Mouse (Mus musculus) MEL (cell line): ENCODE data around the gene Gm21962.

Experiments used
- CTCF ChIP-seq, 3 experiments: IDR thresholded peaks in 2 of 3; conservative IDR thresholded peaks in 1 of 3; 2 replicates each; pipeline ENCODE4 v1.5.1; 2011 to 2012; ENCODE audit warnings: low read length in 3 of 3, low read depth in 2 of 3, mild to moderate bottlenecking in 2 of 3, improper control_type of control experiment in 1 of 3, inconsistent platforms in 1 of 3, mixed read lengths in 1 of 3, moderate library complexity in 1 of 3; ENCODE audit not compliant: control insufficient read depth in 1 of 3, insufficient read depth in 1 of 3, poor library complexity in 1 of 3, severe bottlenecking in 1 of 3
- ETS1 ChIP-seq: IDR thresholded peaks from 2 replicates; pipeline ENCODE4 v1.6.1; 2012; ENCODE audit warnings: low read depth, mild to moderate bottlenecking, inconsistent platforms, low read length, improper control_type of control experiment, moderate library complexity
- POLR2A ChIP-seq, 2 experiments: IDR thresholded peaks; 2 replicates each; pipeline ENCODE4 v1.6.1; 2011 to 2012; ENCODE audit warnings: low read length in 2 of 2, mild to moderate bottlenecking in 2 of 2, control low read depth in 1 of 2, improper control_type of control experiment in 1 of 2, low read depth in 1 of 2, moderate library complexity in 1 of 2; ENCODE audit not compliant: control insufficient read depth in 1 of 2, insufficient read depth in 1 of 2, poor library complexity in 1 of 2
- USF1 ChIP-seq: IDR thresholded peaks from 2 replicates; pipeline ENCODE4 v1.6.1; 2014; ENCODE audit warnings: low read depth, mild to moderate bottlenecking, inconsistent platforms, low read length, improper control_type of control experiment, moderate library complexity

GRCm38 (mm10) chr3:137652853-137653252 lies 18.5 kb upstream of the Gm21962 start:
- TF ChIP-seq CTCF (IDR thresholded peaks at IDR 0.05 in 2 of 3, conservative IDR thresholded peaks at IDR 0.05 in 1 of 3; ENCODE audit: control insufficient read depth in 1 of 3, insufficient read depth in 1 of 3, low read depth in 2 of 3, low read length in 3 of 3, poor library complexity in 1 of 3, severe bottlenecking in 1 of 3) (no peak), ETS1 (no peak), USF1 (no peak), POLR2A (IDR thresholded peaks at IDR 0.05; ENCODE audit: control insufficient read depth in 1 of 2, insufficient read depth in 1 of 2, low read depth in 1 of 2, low read length in 2 of 2, poor library complexity in 1 of 2) (no peak)
